In genomic region chr12:52360136-52360535, GRCm38 (mm10) we compare ENCODE assay signal across 20 mouse cellular contexts.
A peak's percentile ranks its signal among the peaks of the same experiment; 100 is the strongest.
DNase-seq lines count a peak whose midpoint lies in the region; ATAC-seq lines count a peak whose summit lies in the region.
"Had no signal": no experiment of that assay in that cellular context is flagged by ENCODE, and none has a peak within 500 bp of the region (broad histone marks: within the 10 kb centered on the region; RNA-seq: fewer than 3 reads in every experiment).

No protein-coding gene starts in this region.

- no peak for DNase-seq in frontal cortex, postnatal 14 days (ENCODE audit: low spot score in 2 of 2)
- DNase-seq in layer of hippocampus, adult 11-12 months (ENCODE audit: low spot score), result peak; percentile 29
- no peak for DNase-seq in layer of hippocampus, adult 9-10 months (ENCODE audit: low spot score)
- peak; percentile 64 to 69 for DNase-seq in right cerebral cortex, postnatal 10 days (ENCODE audit: low spot score in 2 of 2)
- DNase-seq in right cerebral cortex, postnatal 36 days (ENCODE audit: low spot score in 2 of 2), result no peak
- no peak for DNase-seq in urinary bladder, postnatal 14 days (ENCODE audit: low spot score)
- DNase-seq: adrenal gland, postnatal 36 days; B cell, adult 2 months; embryo, embryonic 11 days; heart, postnatal 36 days; liver; right cerebral cortex, postnatal 25 days had no signal

- H3K27ac ChIP-seq in hindbrain, embryonic 16.5 days (ENCODE audit: low read depth, low read length), result no peak overlapping the region
- H3K27ac ChIP-seq: hindbrain, embryonic 14.5 days; intestine, embryonic 15.5 days; midbrain, embryonic 13.5 days had no signal

- H3K27me3 ChIP-seq in hindbrain, embryonic 16.5 days (replicated peaks; ENCODE audit: control insufficient read depth, insufficient read depth, low read length), result no peaks in the 10 kb centered on the region
- H3K27me3 ChIP-seq: heart, embryonic 12.5 days; intestine, embryonic 15.5 days; midbrain, embryonic 13.5 days had no signal

- ATAC-seq in frontal cortex, adult (ENCODE audit: low TSS enrichment), result peak; percentile 77
- ATAC-seq in hindbrain, embryonic 16.5 days, result no peak; the same call in 1 of the 2 replicates
- ATAC-seq: intestine, embryonic 15.5 days; lung, postnatal 0 days; midbrain, embryonic 13.5 days had no signal

- H3K4me1 ChIP-seq in hindbrain, embryonic 16.5 days (ENCODE audit: control insufficient read depth, insufficient read depth, low read depth, low read length), result no peaks in the 10 kb centered on the region
- H3K4me1 ChIP-seq: heart, embryonic 12.5 days; intestine, embryonic 15.5 days had no signal

- 53% methylated on average over 3 of the region's 3 CpGs for WGBS in hindbrain, embryonic 16.5 days

- H3K36me3 ChIP-seq in hindbrain, embryonic 16.5 days (ENCODE audit: control insufficient read depth, insufficient read depth, low read length), result no peaks in the 10 kb centered on the region
- H3K36me3 ChIP-seq: heart, embryonic 12.5 days; intestine, embryonic 15.5 days; midbrain, embryonic 13.5 days had no signal

- no peak overlapping the region for H3K4me3 ChIP-seq in hindbrain, embryonic 16.5 days (ENCODE audit: low read length)
- H3K4me3 ChIP-seq: heart, embryonic 12.5 days; intestine, embryonic 15.5 days; midbrain, embryonic 13.5 days; myocyte had no signal

- H3K9me3 ChIP-seq in hindbrain, embryonic 16.5 days (ENCODE audit: control insufficient read depth, low read length), result no peaks in the 10 kb centered on the region
- H3K9me3 ChIP-seq: heart, embryonic 12.5 days; intestine, embryonic 15.5 days; midbrain, embryonic 13.5 days had no signal

- H3K9ac ChIP-seq in hindbrain, embryonic 16.5 days (ENCODE audit: low read depth, low read length), result no peak overlapping the region
- H3K9ac ChIP-seq: heart, embryonic 12.5 days; hindbrain, embryonic 14.5 days; intestine, embryonic 15.5 days; midbrain, embryonic 13.5 days had no signal

- no peak overlapping the region for H3K4me2 ChIP-seq in hindbrain, embryonic 16.5 days (ENCODE audit: low read length)
- H3K4me2 ChIP-seq: heart, embryonic 12.5 days; hindbrain, embryonic 14.5 days; intestine, embryonic 15.5 days; midbrain, embryonic 13.5 days had no signal

Comparison
In these comparisons a context has a peak if more than half of its experiments do, and no peak if none do; other contexts are left out.
1. DNase-seq: peak in layer of hippocampus, adult 11-12 months (single experiment) and right cerebral cortex, postnatal 10 days (2 of 2); none in frontal cortex, postnatal 14 days (0 of 2), layer of hippocampus, adult 9-10 months (single experiment), right cerebral cortex, postnatal 36 days (0 of 2) and urinary bladder, postnatal 14 days (single experiment).